Mouse (Mus musculus): Measurements from ENCODE around the gene Pde7b. TPM values are rescaled to one million over a fixed set of nuclear protein-coding genes. Genes with fewer than 3 reads are reported as not detected.
A peak's percentile ranks its signal among the peaks of the same experiment; 100 is the strongest.

Pde7b gene
- polyA plus RNA-seq, 1 experiment from 2014 or later = 3.3 TPM

- H3K36me3 ChIP-seq (ENCODE audit: control insufficient read depth, insufficient read depth, low read length) = no peaks in the 10 kb centered on the region
- H3K9ac ChIP-seq (ENCODE audit: low read length) = no peak overlapping the region
- peak overlapping the region; percentile 67 for H3K4me2 ChIP-seq (ENCODE audit: low read depth, low read length)
- WGBS = 49% methylated on average over 8 of the region's 8 CpGs
- H3K4me1 ChIP-seq (ENCODE audit: control insufficient read depth, insufficient read depth, low read length) = peaks cover 20% of the 10 kb centered on the region; the same call in 1 of the 2 replicates
- H3K4me3 ChIP-seq (replicated peaks; ENCODE audit: low read length) = peak overlapping the region; percentile 49
- no peaks in the 10 kb centered on the region for H3K27me3 ChIP-seq (ENCODE audit: control insufficient read depth, insufficient read depth, low read length)
- ATAC-seq (ENCODE audit: insufficient read depth, low FRiP score) = no peak
- H3K27ac ChIP-seq (ENCODE audit: low read length) = no peak overlapping the region
- H3K9me3 ChIP-seq (replicated peaks; ENCODE audit: control insufficient read depth, low read length) = no peaks in the 10 kb centered on the region
Measured at GRCm38 (mm10) chr10:20725384-20725983, 606 bp upstream of the Pde7b start.

GRCm38 (mm10) chr10:20724451-20724850, 427 bp downstream of the Pde7b start:
- WGBS = 12% methylated on average over 10 of the region's 10 CpGs
- H3K9ac ChIP-seq (ENCODE audit: low read length) = peak overlapping the region; percentile 62
- ATAC-seq (ENCODE audit: insufficient read depth, low FRiP score) = no peak

GRCm38 (mm10) chr10:20723962-20724361, 916 bp downstream of the Pde7b start:
- 18% methylated on average over 3 of the region's 3 CpGs for WGBS

More at GRCm38 (mm10) chr10:20724451-20724850, 427 bp downstream of the Pde7b start:
- Histone ChIP-seq H3K9me3 (replicated peaks; ENCODE audit: control insufficient read depth, low read length) (no peaks in the 10 kb centered on the region), H3K4me2 (ENCODE audit: low read depth, low read length) (peak overlapping the region; percentile 67), H3K4me1 (ENCODE audit: control insufficient read depth, insufficient read depth, low read length) (peaks cover 20% of the 10 kb centered on the region; the same call in 1 of the 2 replicates), H3K27ac (ENCODE audit: low read length) (peak overlapping the region; percentile 28), H3K4me3 (replicated peaks; ENCODE audit: low read length) (peak overlapping the region; percentile 49), H3K36me3 (ENCODE audit: control insufficient read depth, insufficient read depth, low read length) (no peaks in the 10 kb centered on the region), H3K27me3 (ENCODE audit: control insufficient read depth, insufficient read depth, low read length) (no peaks in the 10 kb centered on the region)

GRCm38 (mm10) chr10:20723521-20723915, 1.4 kb downstream of the Pde7b start:
- no peak for ATAC-seq (ENCODE audit: insufficient read depth, low FRiP score)
- 23% methylated on average over 3 of the region's 3 CpGs for WGBS
- Histone ChIP-seq H3K9ac (ENCODE audit: low read length) (0 out of 2 replicates have a peak overlapping the region, but pooled peaks have one; percentile 38), H3K9me3 (replicated peaks; ENCODE audit: control insufficient read depth, low read length) (no peaks in the 10 kb centered on the region), H3K36me3 (ENCODE audit: control insufficient read depth, insufficient read depth, low read length) (no peaks in the 10 kb centered on the region), H3K4me3 (replicated peaks; ENCODE audit: low read length) (peak overlapping the region; percentile 49), H3K4me1 (ENCODE audit: control insufficient read depth, insufficient read depth, low read length) (peaks cover 20% of the 10 kb centered on the region; the same call in 1 of the 2 replicates), H3K27me3 (ENCODE audit: control insufficient read depth, insufficient read depth, low read length) (no peaks in the 10 kb centered on the region), H3K27ac (ENCODE audit: low read length) (peak overlapping the region; percentile 53; the same call in 1 of the 2 replicates), H3K4me2 (ENCODE audit: low read depth, low read length) (peak overlapping the region; percentile 67)

More at GRCm38 (mm10) chr10:20723962-20724361, 916 bp downstream of the Pde7b start:
- H3K27me3 ChIP-seq (ENCODE audit: control insufficient read depth, insufficient read depth, low read length) = no peaks in the 10 kb centered on the region
- H3K9ac ChIP-seq (ENCODE audit: low read length) = peak overlapping the region; percentile 62
- H3K36me3 ChIP-seq (ENCODE audit: control insufficient read depth, insufficient read depth, low read length) = no peaks in the 10 kb centered on the region
- peak overlapping the region; percentile 49 for H3K4me3 ChIP-seq (replicated peaks; ENCODE audit: low read length)
- H3K9me3 ChIP-seq (replicated peaks; ENCODE audit: control insufficient read depth, low read length) = no peaks in the 10 kb centered on the region
- H3K27ac ChIP-seq (ENCODE audit: low read length) = no peak overlapping the region
- H3K4me2 ChIP-seq (ENCODE audit: low read depth, low read length) = peak overlapping the region; percentile 67
- ATAC-seq (ENCODE audit: insufficient read depth, low FRiP score) = no peak
- peaks cover 20% of the 10 kb centered on the region; the same call in 1 of the 2 replicates for H3K4me1 ChIP-seq (ENCODE audit: control insufficient read depth, insufficient read depth, low read length)

GRCm38 (mm10) chr10:20722651-20723520, 2.0 kb downstream of the Pde7b start:
- Histone ChIP-seq H3K27ac (ENCODE audit: low read length) (peak overlapping the region; percentile 53; the same call in 1 of the 2 replicates), H3K4me3 (replicated peaks; ENCODE audit: low read length) (peak overlapping the region; percentile 49), H3K9ac (ENCODE audit: low read length) (peak overlapping the region; percentile 0; the same call in 1 of the 2 replicates), H3K9me3 (replicated peaks; ENCODE audit: control insufficient read depth, low read length) (no peaks in the 10 kb centered on the region), H3K36me3 (ENCODE audit: control insufficient read depth, insufficient read depth, low read length) (no peaks in the 10 kb centered on the region), H3K27me3 (ENCODE audit: control insufficient read depth, insufficient read depth, low read length) (no peaks in the 10 kb centered on the region), H3K4me1 (ENCODE audit: control insufficient read depth, insufficient read depth, low read length) (peaks cover 20% of the 10 kb centered on the region; the same call in 1 of the 2 replicates), H3K4me2 (ENCODE audit: low read depth, low read length) (peak overlapping the region; percentile 67)
- ATAC-seq (ENCODE audit: insufficient read depth, low FRiP score) = no peak
- 45% methylated on average over 9 of the region's 9 CpGs for WGBS

- no peak overlapping the region for H3K9ac ChIP-seq (ENCODE audit: low read length)
- WGBS = 68% methylated on average over 2 of the region's 2 CpGs
- no peaks in the 10 kb centered on the region for H3K9me3 ChIP-seq (replicated peaks; ENCODE audit: control insufficient read depth, low read length)
- ATAC-seq (ENCODE audit: insufficient read depth, low FRiP score) = no peak
- H3K4me3 ChIP-seq (replicated peaks; ENCODE audit: low read length) = no peak overlapping the region
- H3K27me3 ChIP-seq (ENCODE audit: control insufficient read depth, insufficient read depth, low read length) = no peaks in the 10 kb centered on the region
- H3K4me1 ChIP-seq (ENCODE audit: control insufficient read depth, insufficient read depth, low read length) = peaks cover 9% of the 10 kb centered on the region; the same call in 1 of the 2 replicates
- no peak overlapping the region for H3K4me2 ChIP-seq (ENCODE audit: low read depth, low read length)
- H3K36me3 ChIP-seq (ENCODE audit: control insufficient read depth, insufficient read depth, low read length) = no peaks in the 10 kb centered on the region
- H3K27ac ChIP-seq (ENCODE audit: low read length) = no peak overlapping the region
Measured at GRCm38 (mm10) chr10:20719201-20719600, 5.7 kb downstream of the Pde7b start.

- H3K4me3 ChIP-seq (replicated peaks; ENCODE audit: low read length) = no peak overlapping the region
- WGBS = 67% methylated on average over 7 of the region's 7 CpGs
- H3K4me1 ChIP-seq (ENCODE audit: control insufficient read depth, insufficient read depth, low read length) = peaks cover 4% of the 10 kb centered on the region; the same call in 1 of the 2 replicates
- H3K27me3 ChIP-seq (ENCODE audit: control insufficient read depth, insufficient read depth, low read length) = no peaks in the 10 kb centered on the region
- H3K36me3 ChIP-seq (ENCODE audit: control insufficient read depth, insufficient read depth, low read length) = no peaks in the 10 kb centered on the region
- H3K4me2 ChIP-seq (ENCODE audit: low read depth, low read length) = no peak overlapping the region
- H3K9ac ChIP-seq (ENCODE audit: low read length) = 0 out of 2 replicates have a peak overlapping the region, but pooled peaks have one; percentile 16
- H3K9me3 ChIP-seq (replicated peaks; ENCODE audit: control insufficient read depth, low read length) = no peaks in the 10 kb centered on the region
- no peak overlapping the region for H3K27ac ChIP-seq (ENCODE audit: low read length)
- ATAC-seq (ENCODE audit: insufficient read depth, low FRiP score) = no peak
Measured at GRCm38 (mm10) chr10:20700633-20701032, 24.2 kb downstream of the Pde7b start.

GRCm38 (mm10) chr10:20699874-20700273, 25.0 kb downstream of the Pde7b start:
- Histone ChIP-seq H3K27me3 (ENCODE audit: control insufficient read depth, insufficient read depth, low read length) (no peaks in the 10 kb centered on the region), H3K4me2 (ENCODE audit: low read depth, low read length) (no peak overlapping the region), H3K36me3 (ENCODE audit: control insufficient read depth, insufficient read depth, low read length) (no peaks in the 10 kb centered on the region), H3K9me3 (replicated peaks; ENCODE audit: control insufficient read depth, low read length) (no peaks in the 10 kb centered on the region), H3K9ac (ENCODE audit: low read length) (no peak overlapping the region), H3K27ac (ENCODE audit: low read length) (no peak overlapping the region), H3K4me1 (ENCODE audit: control insufficient read depth, insufficient read depth, low read length) (peaks cover 4% of the 10 kb centered on the region; the same call in 1 of the 2 replicates), H3K4me3 (replicated peaks; ENCODE audit: low read length) (no peak overlapping the region)
- WGBS = 88% methylated on average over 9 of the region's 9 CpGs
- ATAC-seq (ENCODE audit: insufficient read depth, low FRiP score) = no peak

- no peak overlapping the region for H3K4me2 ChIP-seq (ENCODE audit: low read depth, low read length)
- H3K36me3 ChIP-seq (ENCODE audit: control insufficient read depth, insufficient read depth, low read length) = no peaks in the 10 kb centered on the region
- no peak for ATAC-seq (ENCODE audit: insufficient read depth, low FRiP score)
- H3K4me1 ChIP-seq (ENCODE audit: control insufficient read depth, insufficient read depth, low read length) = peaks cover 3% of the 10 kb centered on the region; the same call in 1 of the 2 replicates
- no peak overlapping the region for H3K9ac ChIP-seq (ENCODE audit: low read length)
- 59% methylated on average over 11 of the region's 11 CpGs for WGBS
- no peaks in the 10 kb centered on the region for H3K27me3 ChIP-seq (ENCODE audit: control insufficient read depth, insufficient read depth, low read length)
- no peak overlapping the region for H3K27ac ChIP-seq (ENCODE audit: low read length)
- H3K9me3 ChIP-seq (replicated peaks; ENCODE audit: control insufficient read depth, low read length) = no peaks in the 10 kb centered on the region
- no peak overlapping the region for H3K4me3 ChIP-seq (replicated peaks; ENCODE audit: low read length)
Measured at GRCm38 (mm10) chr10:20695637-20696036, 29.2 kb downstream of the Pde7b start.

All from stomach, embryonic 16.5 days (tissue).